Mouse (Mus musculus) CD8-positive naive resting alpha-beta T cell, adult 57 days (primary cell): ENCODE results near the gene Prap1. TPM values are rescaled to one million over a fixed set of nuclear protein-coding genes. Genes with fewer than 3 reads are reported as not detected.

ENCODE experiments used
- total RNA-seq: library from RNA; stranded (reverse); gene quantifications from one replicate; pipeline ENCODE4 v1.2.4, GENCODE M21; 2023

The Prap1 gene
- not detected for total RNA-seq

DNA sequence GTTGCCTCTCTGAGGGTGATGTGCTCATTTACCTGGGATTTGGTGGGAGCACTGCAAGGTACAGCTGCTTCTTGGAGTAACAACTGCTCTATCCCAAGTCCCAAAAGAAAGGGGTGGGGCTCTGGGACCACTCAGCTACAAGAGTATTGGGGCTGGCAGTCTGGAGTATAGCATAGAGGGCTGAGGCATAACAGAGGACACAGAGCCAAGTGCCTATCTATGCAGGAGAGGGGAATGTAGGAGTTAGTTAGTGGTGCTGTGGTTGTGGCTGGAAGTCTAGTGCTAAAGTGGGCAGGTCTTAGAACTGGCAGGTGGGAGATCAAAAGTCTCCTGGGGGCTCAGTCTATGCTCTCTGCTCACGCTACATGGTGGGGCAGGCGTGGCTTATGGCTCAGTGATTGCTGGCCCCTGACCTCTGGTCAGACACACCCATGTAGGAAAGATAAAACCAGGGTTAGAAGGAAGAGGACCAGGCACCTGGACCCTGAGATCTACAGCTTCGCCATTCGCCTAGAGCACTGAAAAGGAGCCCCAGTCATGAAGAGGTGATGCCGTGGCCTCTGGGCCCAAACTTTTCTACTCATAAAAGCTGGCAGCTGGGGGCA, at the start of gene Prap1:
Prap1 (plus strand) TSS at position 472 of the 605 bp plus-strand sequence.

DNA sequence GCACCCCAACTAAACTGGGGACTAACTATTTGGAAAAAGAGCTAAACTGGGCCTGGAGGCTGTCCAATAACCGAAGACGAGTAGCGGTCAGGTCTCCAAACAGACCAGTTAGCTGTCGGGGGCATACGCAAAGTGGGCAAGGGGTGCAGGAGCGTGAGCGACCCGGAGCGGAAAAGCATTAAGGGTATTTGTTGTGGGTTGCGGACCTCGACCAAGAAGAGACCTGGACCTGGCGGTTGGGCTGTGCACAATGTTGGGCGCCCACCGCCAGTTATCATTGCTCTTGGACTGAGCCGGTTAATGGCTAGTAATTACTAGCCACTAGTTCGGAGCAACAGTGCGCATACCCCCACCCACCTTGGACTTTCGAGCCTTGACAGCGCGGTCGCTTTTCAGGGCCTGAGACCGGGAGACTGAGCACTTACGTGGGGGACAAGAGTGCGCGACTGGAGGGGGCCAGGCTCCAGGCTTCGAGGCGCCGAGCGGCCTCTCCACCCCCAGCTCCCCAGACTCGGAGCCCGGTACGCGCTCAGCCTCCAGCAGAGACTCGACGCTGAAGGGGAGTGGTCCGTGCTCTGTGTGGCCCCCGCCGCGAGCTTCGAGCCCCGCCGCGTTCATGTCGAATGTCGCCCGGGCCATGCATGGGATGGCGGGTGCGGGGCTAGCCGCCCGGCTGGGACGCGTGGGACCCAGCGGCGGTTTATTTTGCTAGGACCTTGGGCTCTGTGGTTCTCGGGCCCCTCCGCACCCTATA, 44.7 kb upstream of the Prap1 start, which contains the start of gene Msx3:
Msx3 (minus strand) TSS at position 729 of the 754 bp plus-strand sequence.

DNA sequence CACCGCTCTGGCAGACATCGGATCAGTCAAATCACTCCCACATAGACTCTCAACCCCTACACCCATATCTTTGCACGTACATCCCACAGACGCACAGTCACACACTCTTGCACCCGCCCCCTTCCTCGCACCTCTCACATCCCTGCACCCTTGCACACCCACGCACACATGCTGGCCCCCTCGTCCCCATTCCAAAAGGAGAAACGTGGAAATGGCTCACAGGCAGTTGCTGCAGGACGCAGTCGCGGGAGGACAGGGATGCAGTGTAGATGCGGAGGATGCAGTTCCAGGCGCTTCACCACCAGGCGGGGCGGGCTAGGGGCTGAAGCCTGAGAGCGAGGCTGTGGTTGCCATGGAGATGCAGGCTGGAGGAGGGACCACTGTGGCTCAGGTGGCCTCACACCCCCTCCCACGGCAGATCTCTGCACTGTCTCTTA, 10.9 kb upstream of the Prap1 start, which contains the start of gene Caly:
Caly (minus strand) TSS at position 307 of the 437 bp plus-strand sequence.

DNA sequence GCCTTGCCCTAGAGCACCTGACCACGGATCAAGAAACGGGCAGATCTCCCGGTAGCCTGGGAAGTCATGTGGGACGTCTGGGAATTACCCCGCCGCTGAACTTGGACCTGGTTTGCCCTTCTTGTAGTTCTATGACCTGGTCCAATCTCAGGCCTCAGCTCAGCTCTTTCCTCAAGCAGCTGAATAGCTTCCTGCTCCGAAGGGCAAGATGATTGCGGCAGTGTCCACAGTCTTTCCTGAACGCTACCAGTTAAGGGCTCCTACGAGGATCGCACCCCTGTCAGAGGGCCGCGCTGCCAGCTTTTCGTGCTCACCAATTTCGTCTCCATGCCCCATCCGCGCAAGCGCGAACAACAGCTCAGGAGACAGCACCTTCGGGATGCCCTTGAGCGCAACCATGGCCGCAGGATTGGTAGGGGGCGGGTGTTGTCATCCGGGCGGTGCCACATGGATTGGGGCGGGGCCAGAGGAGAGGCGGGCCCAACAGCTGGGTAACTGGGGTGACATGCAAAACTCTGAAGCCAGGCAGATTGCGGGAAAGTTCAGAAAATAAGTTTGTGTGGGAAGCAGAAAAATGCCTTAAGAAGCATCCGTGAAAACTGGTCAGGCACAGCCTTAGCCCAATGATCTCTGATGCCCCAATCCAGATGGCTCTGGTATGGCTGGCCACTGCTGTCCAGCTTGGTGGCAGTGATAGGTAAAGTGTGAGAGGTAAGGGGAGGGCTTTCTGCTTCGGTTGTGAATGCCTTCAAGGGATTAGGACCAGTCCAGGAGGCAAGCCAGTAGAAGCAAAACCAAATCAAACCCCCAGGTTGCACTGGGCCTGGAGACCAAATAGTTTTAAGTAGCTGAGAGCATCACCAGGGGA, 9.0 kb downstream of the Prap1 start, which contains the start of gene Fuom:
Fuom (minus strand) TSS at position 449 of the 868 bp plus-strand sequence.

DNA sequence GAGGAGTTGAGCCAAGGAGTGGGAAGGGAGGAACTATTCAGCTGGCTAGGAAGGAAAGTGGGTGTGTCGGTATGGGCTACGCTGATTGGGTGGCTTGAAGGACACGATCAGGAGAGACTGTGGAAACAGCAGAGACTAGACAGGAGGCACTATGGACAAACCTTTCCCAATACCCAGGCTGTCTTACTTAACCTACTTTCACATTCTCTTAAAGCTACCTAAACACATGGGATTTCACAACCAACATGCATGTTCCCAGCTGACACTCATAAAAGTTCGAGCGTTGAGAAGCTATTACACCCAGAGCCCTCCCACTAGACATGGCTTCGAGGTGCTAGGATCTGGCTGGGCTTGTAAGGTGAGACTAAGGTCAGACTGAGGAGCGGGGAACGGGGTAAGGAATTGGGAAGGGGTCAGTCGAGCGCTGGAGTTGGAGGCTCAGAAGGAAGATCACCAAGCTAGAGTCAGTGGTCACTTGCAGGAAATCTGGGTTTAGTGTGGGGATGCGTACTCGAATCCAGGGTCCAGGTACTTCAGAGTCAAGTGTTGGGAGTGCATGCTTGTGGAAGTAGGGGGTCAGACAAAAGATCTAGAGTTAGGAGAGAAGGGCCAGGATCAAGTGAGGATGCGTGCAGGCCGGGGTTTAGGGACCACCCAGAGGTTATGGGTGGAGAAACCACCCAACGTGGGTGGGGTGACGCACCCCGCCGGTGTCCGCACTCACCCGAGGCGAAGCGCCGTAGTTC, 22.6 kb downstream of the Prap1 start, which contains the start of gene Paox:
Paox (plus strand) TSS at position 217 of the 746 bp plus-strand sequence.

DNA sequence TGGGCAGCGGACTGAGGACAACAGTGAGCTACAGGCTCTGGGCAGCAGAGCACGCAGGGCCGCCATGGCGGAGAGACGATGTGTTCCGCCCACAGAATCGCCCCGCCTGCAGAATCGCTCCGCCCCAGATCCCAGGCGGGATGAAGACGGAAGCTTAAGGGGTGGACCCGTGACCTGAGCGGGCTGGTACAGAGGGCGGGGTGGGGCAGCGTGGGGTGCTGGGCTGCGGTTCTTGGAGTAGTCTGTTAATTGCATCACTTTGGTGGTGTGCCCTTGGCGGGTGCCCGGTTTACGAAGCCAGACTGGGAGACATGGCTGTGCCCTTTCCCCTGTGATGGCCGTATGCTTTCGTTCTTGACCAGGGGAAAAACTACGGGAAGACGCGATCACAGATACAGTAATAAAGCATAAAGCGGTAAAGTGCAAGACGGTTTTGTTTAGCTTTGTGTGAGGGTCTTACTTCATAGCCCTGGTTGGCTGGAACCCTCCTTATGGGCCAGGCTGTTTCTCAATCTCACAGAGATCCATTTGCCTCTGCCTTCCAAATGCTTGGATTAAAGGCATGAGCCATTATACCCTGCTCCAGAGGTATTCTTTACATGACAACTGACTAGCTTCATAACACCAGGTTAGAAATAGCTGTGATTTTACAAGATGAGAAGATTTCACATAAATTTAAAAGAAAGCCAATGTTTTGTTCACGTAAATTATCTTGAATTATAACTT, 23.3 kb downstream of the Prap1 start, which contains the start of gene Echs1:
Echs1 (minus strand) TSS at position 148 of the 726 bp plus-strand sequence.

DNA sequence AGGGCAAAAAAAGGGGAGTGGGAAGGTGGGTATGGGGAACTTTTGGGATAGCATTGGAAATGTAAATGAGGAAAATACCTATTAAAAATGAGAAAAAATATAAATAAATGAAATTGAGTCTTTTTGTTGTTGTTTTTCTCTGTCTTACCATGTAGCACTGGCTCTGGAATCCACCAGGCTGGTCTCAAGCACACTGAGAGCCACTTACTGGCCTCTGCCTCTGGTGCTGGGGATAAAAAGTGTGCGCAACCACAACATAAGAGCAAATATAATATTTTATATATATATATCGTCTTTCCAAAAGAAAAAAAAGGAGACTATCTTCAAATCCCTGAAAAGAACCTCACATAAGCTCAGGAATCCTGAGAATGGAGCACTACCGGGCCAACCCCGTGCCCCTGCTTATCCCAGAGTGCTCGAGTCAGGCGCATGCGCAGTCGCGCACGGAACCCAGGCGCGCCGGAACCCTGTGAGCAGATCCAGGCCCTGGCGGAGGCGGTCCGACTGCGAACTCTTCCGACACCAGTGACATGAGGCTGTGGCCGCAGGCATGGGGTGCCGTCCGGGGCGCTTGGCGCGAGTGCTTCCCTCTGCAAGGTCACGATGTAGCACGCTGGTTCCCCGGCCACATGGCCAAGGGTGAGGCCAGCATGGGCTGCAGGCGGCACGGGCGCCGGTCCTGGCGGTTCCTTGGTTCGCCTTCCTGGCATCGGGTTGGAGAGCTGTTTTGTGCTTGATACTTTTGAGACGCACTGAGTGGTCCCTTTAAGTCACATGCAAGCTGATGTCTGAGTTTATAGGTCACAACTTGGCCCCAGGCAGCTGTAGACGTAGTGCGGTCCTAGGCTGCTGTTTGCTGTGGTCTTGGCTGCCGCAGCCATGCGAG, 44.2 kb downstream of the Prap1 start, which contains the start of gene Mtg1:
Mtg1 (plus strand) TSS at position 430 of the 886 bp plus-strand sequence.

Other genes with a start within 250 kb of the Prap1 start
- not detected for gene Kndc1, start 198.7 kb upstream of the Prap1 start, total RNA-seq
- not detected for gene Utf1, start 149.6 kb upstream of the Prap1 start, total RNA-seq
- not detected for gene 6430531B16Rik, start 114.6 kb upstream of the Prap1 start, total RNA-seq
- gene Adam8, start 100.8 kb upstream of the Prap1 start, total RNA-seq = 4.5 TPM
- 34.8 TPM for gene Zfp511, start 57.0 kb upstream of the Prap1 start, total RNA-seq
- 29.4 TPM for gene Tubgcp2, start 56.7 kb upstream of the Prap1 start, total RNA-seq
- not detected for gene Msx3, start 44.3 kb upstream of the Prap1 start, total RNA-seq
- gene Caly, start 10.8 kb upstream of the Prap1 start, total RNA-seq = not detected
- 6.7 TPM for gene Fuom, start 9.0 kb downstream of the Prap1 start, total RNA-seq
- gene Paox, start 22.4 kb downstream of the Prap1 start, total RNA-seq = 6.2 TPM
- 27.2 TPM for gene Echs1, start 23.1 kb downstream of the Prap1 start, total RNA-seq
- 21.7 TPM for gene Mtg1, start 44.2 kb downstream of the Prap1 start, total RNA-seq
- gene Sprn, start 61.5 kb downstream of the Prap1 start, total RNA-seq = not detected
- gene Olfr522, start 71.4 kb downstream of the Prap1 start, total RNA-seq = not detected
- not detected for gene Olfr523, start 79.8 kb downstream of the Prap1 start, total RNA-seq
- not detected for gene Olfr524, start 112.6 kb downstream of the Prap1 start, total RNA-seq
- not detected for gene Cd163l1, start 124.9 kb downstream of the Prap1 start, total RNA-seq
- 0.61 TPM for gene 5830411N06Rik, start 153.9 kb downstream of the Prap1 start, total RNA-seq
- gene Olfr525, start 227.5 kb downstream of the Prap1 start, total RNA-seq = not detected
- gene Olfr527, start 240.6 kb downstream of the Prap1 start, total RNA-seq = not detected